Mouse (Mus musculus) layer of hippocampus, adult 9-11 months (tissue): ENCODE measurements at regions not wholly inside any gene's neighbourhood (a gene's known extent, or its start where the extent isn't known, plus 50 kb on each side); places are given as distances from the start of the nearest gene placed in this dataset.

Experiments
- DNase-seq: peaks from one replicate; pipeline ENCODE4 v3.0.0; 2022

GRCm38 (mm10) chr5:33511529-33512252 is 77.9 kb upstream of the Nkx1-1 start:
- no peak for DNase-seq

DNA sequence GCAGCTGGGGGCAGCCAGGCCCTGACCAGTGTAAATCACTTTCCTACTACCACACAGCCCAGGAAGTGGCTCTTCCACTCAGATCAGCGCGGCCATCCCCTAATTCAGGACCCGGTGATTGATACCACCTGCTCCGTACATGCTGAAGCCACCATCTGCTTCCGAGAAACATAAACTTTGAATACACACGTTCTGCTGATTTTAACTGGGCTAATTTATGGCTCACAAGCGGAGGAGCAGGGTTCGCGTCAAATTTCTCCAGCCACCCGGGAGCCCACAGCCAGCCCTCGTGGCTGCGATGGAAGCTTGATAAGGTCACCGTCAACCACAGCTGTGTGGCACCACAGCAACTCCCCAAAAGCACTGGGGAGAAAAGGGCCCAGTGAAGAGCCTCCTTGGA is 72.0 kb upstream of the Nkx1-1 start:
- no peak for DNase-seq

DNA sequence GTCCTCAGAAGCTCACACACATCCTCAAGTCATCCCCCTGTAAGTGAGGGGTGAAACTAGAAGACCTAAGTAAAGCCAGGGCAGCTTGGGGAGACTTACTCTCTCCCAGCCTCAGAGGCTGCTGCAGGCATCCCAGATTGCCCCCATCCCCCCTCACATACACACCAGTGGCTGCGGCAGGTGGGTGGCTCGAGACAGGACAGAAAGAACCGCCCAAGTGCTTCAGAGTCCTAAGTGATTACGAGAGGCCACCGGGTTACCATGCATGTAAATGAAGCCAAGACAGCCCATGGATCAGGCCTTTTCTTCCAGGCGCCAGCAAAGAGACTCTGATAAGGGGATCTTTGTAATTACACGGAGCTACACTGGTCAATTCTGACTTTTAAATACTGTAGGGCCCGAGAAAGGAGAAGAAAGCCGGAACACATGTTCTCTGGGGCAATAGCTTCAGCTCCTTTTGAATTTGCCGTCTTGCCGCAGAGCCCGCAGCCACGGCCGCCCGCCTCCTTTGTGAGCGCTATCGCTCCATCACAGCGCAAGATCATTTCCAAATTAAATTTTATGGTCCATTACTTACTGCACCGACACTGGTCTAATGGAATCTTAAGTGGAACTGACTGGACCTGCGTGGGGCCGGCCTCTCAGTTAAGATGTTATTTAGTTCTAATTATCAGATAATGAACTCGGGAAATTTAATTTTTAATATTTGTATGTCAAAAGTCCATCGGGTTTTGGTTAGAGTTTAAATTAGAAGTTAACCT is 68.1 kb upstream of the Nkx1-1 start:
- no peak for DNase-seq

- no peak for DNase-seq
Observed at GRCm38 (mm10) chr5:33501211-33501610, 67.4 kb upstream of the Nkx1-1 start.

GRCm38 (mm10) chr5:33495900-33496529 is 62.2 kb upstream of the Nkx1-1 start:
- DNase-seq, result peak; percentile 79

GRCm38 (mm10) chr5:33495276-33495675 is 61.5 kb upstream of the Nkx1-1 start:
- no peak for DNase-seq

- DNase-seq, result peak; percentile 47
Observed at GRCm38 (mm10) chr5:33492604-33493315, 59.0 kb upstream of the Nkx1-1 start.

- no peak for DNase-seq
Observed at GRCm38 (mm10) chr5:33489286-33489685, 55.5 kb upstream of the Nkx1-1 start.

DNA sequence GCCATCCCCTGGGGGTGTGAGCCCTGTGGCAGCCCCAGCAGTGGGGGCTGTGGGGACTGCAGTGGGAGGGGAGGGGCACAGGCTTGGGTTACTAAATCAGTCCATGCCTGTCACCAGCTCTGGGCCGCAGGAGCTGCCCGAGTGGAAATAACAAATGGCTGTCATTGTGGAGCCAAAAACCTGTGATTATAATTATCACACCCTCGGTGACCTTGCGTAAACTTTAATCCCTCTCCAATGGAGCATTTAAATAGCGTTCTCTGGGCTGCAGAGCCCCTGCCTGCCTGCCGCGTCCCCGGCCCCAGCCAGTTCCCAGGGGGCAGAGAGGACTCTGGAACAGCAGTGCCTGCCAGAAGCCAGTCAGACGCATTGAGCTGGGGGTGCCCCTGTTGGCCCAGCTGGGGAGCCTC is 54.4 kb upstream of the Nkx1-1 start:
- no peak for DNase-seq

- DNase-seq, result no peak
Observed at GRCm38 (mm10) chr5:33485765-33486164, 52.0 kb upstream of the Nkx1-1 start.
